Mouse (Mus musculus) macrophage (primary cell): ENCODE data around the gene Emc8. TPM values are rescaled to one million over a fixed set of nuclear protein-coding genes. Genes with fewer than 3 reads are reported as not detected.

Experiments
- H3K27ac ChIP-seq: fragments of 350-480 bp; formaldehyde crosslinking; 2 replicates; pipeline ENCODE4 v1.9.0; 2021
- H3K36me3 ChIP-seq: fragments of 350-480 bp; formaldehyde crosslinking; 2 replicates; pipeline ENCODE4 v1.9.0; 2021; ENCODE audit errors: inconsistent target
- H3K4me3 ChIP-seq: fragments of 350-480 bp; formaldehyde crosslinking; 2 replicates; pipeline ENCODE4 v1.9.0; 2021; ENCODE audit errors: inconsistent target
- H3K79me2 ChIP-seq: fragments of 350-480 bp; formaldehyde crosslinking; 2 replicates; pipeline ENCODE4 v1.9.0; 2021; ENCODE audit errors: inconsistent target
- WGBS: methylation state at CpG from one replicate; pipeline ENCODE4 v1.1.7; 2026; ENCODE audit warnings: inconsistent platforms; ENCODE audit not compliant: missing documents; 5-methylcytosine and 5-hydroxymethylcytosine counted together
- polyA plus RNA-seq: library from polyadenylated mRNA; stranded (reverse); fragments of 250-400 nt; gene quantifications from 3 replicates; pipeline ENCODE4 v1.2.4, GENCODE M21; 2018; ENCODE audit warnings: inconsistent platforms

The Emc8 gene
- polyA plus RNA-seq, 1 experiment from 2014 or later, result 41.0 TPM

GRCm38 (mm10) chr8:120619235-120620180 is 48.9 kb downstream of the Emc8 start:
- Histone ChIP-seq H3K36me3 (no peaks in the 10 kb centered on the region), H3K4me3 (no peak overlapping the region), H3K79me2 (no peaks in the 10 kb centered on the region), H3K27ac (peak overlapping the region; percentile 87)
- WGBS, result 55% methylated on average over 9 of the region's 11 CpGs

DNA sequence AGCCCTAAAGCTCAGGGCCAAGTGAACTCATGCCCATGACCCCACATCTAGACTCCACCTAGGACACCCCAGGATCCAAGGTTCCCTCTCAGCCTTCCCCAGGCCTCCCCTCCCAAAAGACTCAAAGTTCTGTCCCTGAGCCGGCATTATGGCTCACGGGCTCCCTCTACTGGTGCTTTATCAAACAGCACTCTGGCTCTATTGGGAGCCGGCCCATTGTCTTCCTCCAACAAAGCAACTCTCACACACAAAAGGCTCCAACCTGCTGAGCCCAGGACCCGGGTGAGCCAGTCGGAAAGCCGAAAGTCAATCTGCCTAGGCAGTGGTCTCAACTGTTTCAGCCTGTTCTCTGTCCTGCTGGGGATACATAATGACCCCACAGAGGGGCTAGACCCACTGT is 50.3 kb downstream of the Emc8 start:
- no peaks in the 10 kb centered on the region for H3K36me3 ChIP-seq
- peak overlapping the region; percentile 18 for H3K27ac ChIP-seq
- no peak overlapping the region for H3K4me3 ChIP-seq
- WGBS, result 0% methylated on average over 6 of the region's 6 CpGs
- no peaks in the 10 kb centered on the region for H3K79me2 ChIP-seq

GRCm38 (mm10) chr8:120616663-120617626 is 51.4 kb downstream of the Emc8 start:
- no peak overlapping the region for H3K4me3 ChIP-seq
- H3K79me2 ChIP-seq, result no peaks in the 10 kb centered on the region
- H3K27ac ChIP-seq, result no peak overlapping the region
- H3K36me3 ChIP-seq, result no peaks in the 10 kb centered on the region
- WGBS, result 91% methylated on average over 5 of the region's 8 CpGs

GRCm38 (mm10) chr8:120614491-120614890 is 53.9 kb downstream of the Emc8 start:
- 90% methylated on average over 3 of the region's 3 CpGs for WGBS
- no peak overlapping the region for H3K27ac ChIP-seq
- no peak overlapping the region for H3K4me3 ChIP-seq
- H3K36me3 ChIP-seq, result no peaks in the 10 kb centered on the region
- H3K79me2 ChIP-seq, result no peaks in the 10 kb centered on the region

- WGBS, result 84% methylated on average over 6 of the region's 6 CpGs
- Histone ChIP-seq H3K4me3 (no peak overlapping the region), H3K36me3 (no peaks in the 10 kb centered on the region), H3K27ac (no peak overlapping the region), H3K79me2 (no peaks in the 10 kb centered on the region)
These were observed 57.5 kb downstream of the Emc8 start for GRCm38 (mm10) chr8:120610824-120611223.

DNA sequence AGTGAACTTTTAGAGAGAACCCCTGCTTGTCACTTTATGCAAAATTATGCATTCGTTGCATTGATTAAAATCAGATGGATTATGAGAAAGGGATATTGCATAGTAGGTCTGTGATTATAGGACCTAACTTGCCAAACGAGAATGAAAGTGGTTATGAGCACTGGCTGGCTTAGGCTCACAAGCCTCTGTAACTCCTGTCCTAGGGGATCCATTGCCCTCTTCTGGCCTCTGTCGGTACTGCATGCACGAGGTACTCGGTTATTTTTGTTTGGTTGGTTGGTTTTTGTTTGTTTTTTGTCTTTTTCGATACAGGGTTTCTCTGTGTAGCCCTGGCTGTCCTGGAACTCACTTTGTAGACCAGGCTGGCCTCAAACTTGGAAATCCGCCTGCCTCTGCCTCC is 60.5 kb downstream of the Emc8 start:
- Histone ChIP-seq H3K27ac (no peak overlapping the region), H3K4me3 (no peak overlapping the region), H3K79me2 (no peaks in the 10 kb centered on the region), H3K36me3 (no peaks in the 10 kb centered on the region)
- 10% methylated on average over 7 of the region's 7 CpGs for WGBS

- no peaks in the 10 kb centered on the region for H3K79me2 ChIP-seq
- no peaks in the 10 kb centered on the region for H3K36me3 ChIP-seq
- 78% methylated on average over 8 of the region's 9 CpGs for WGBS
- H3K4me3 ChIP-seq, result no peak overlapping the region
- H3K27ac ChIP-seq, result no peak overlapping the region
These were observed 60.9 kb downstream of the Emc8 start for GRCm38 (mm10) chr8:120607460-120607859.

Other genes starting within 250 kb of the Emc8 start
- gene Gins2, start 79.3 kb downstream of the Emc8 start, polyA plus RNA-seq, result 6.0 to 52.8 TPM (median 6.1 TPM) in 3 replicates
- gene 1190005I06Rik, start 20.9 kb downstream of the Emc8 start, polyA plus RNA-seq, result 0.83 to 3.2 TPM (median 2.1 TPM) in 3 replicates
- gene Gm27021, start 494 bp downstream of the Emc8 start, polyA plus RNA-seq, result 0.76 to 0.96 TPM in 2 of 3 replicates, not detected in the other
- gene Cox4i1, start 351 bp downstream of the Emc8 start, polyA plus RNA-seq, result 521 to 775 TPM (median 707 TPM) in 3 replicates
- gene Irf8, start 67.8 kb upstream of the Emc8 start, polyA plus RNA-seq, result 116 to 212 TPM (median 193 TPM) in 3 replicates